Mouse (Mus musculus) gastrocnemius, postnatal 10 days (tissue): ENCODE results near the gene Pttg1ip. TPM values are rescaled to one million over a fixed set of nuclear protein-coding genes. Genes with fewer than 3 reads are reported as not detected.

Experiments used
- DNase-seq: peaks from one replicate; pipeline ENCODE4 v3.0.0; 2021; ENCODE audit warnings: mixed read lengths
- microRNA-seq, 2 experiments: library from miRNA; unstranded; fragments of <30 nt; microRNA quantifications; one replicate each; pipeline ENCODE4 v1.2.0; 2021
- total RNA-seq, 2 experiments: library from RNA; stranded (reverse); gene quantifications; 2 replicates each; pipeline ENCODE4 v1.2.3; 2021

The Pttg1ip gene
- total RNA-seq, 2 experiments from 2014 or later, result 70.2 to 71.3 TPM

GRCm38 (mm10) chr10:77643160-77643559, 61.6 kb downstream of the Pttg1ip start:
- no peak for DNase-seq

DNA sequence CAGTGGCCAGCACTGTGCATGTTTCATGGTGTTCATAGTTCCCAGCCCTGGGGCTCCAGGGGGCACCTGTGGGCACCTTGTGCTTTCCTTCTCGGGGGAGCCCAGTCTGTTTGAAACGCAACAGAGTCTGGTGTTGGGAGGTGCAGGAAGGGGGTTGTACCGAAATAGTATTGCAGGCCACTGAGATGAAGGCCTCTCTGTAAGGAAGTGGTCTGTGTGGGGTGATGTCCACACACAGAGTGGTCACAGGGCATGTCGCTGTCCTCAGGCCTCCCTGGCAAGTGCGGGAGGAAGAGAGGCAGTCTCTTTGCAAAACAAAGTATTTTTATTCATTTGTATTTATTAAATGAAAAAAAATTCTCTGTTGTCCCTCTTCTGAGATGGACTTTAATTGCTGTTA, 64.1 kb downstream of the Pttg1ip start:
- DNase-seq, result no peak

GRCm38 (mm10) chr10:77647461-77647860, 65.9 kb downstream of the Pttg1ip start:
- no peak for DNase-seq

- no peak for DNase-seq
Measured at GRCm38 (mm10) chr10:77647901-77648300, 66.4 kb downstream of the Pttg1ip start.

Small RNA genes lying within 50 kb of the gene (microRNA-seq; reads per million reads assigned to microRNA genes)
- gene Mir1930, result 8.5 to 12.7 reads per million in 2 experiments

Other genes with a start within 250 kb of the Pttg1ip start
- gene Adarb1, start 163.4 kb upstream of the Pttg1ip start, total RNA-seq, result 1 to 10 TPM; 7.5 to 9.2 TPM
- 10 to 100 TPM in 1 of 2 experiments, 1 to 10 TPM in 1; 9.9 to 10.4 TPM for gene Fam207a, start 65.9 kb upstream of the Pttg1ip start, total RNA-seq
- 1 to 10 TPM; 2.1 to 4.5 TPM for gene Itgb2, start 51.5 kb upstream of the Pttg1ip start, total RNA-seq
- 10 to 100 TPM; 64.5 to 65.3 TPM for gene Sumo3, start 24.4 kb downstream of the Pttg1ip start, total RNA-seq
- 10 to 100 TPM in 1 of 2 experiments, 1 to 10 TPM in 1; 10.0 to 11.4 TPM for gene Gm49325, start 24.5 kb downstream of the Pttg1ip start, total RNA-seq
- 10 to 100 TPM; 81.3 to 85.4 TPM for gene Ube2g2, start 40.6 kb downstream of the Pttg1ip start, total RNA-seq
- not detected for gene Tspear, start 104.8 kb downstream of the Pttg1ip start, total RNA-seq
- gene Gm19402, start 109.0 kb downstream of the Pttg1ip start, total RNA-seq, result not detected
- not detected for gene Gm9508, start 115.5 kb downstream of the Pttg1ip start, total RNA-seq
- gene Gm10272, start 124.9 kb downstream of the Pttg1ip start, total RNA-seq, result not detected
- not detected for gene Gm10024, start 129.7 kb downstream of the Pttg1ip start, total RNA-seq
- not detected for gene Gm10142, start 134.1 kb downstream of the Pttg1ip start, total RNA-seq
- not detected for gene Krtap12-1, start 138.9 kb downstream of the Pttg1ip start, total RNA-seq
- not detected for gene Gm10100, start 144.8 kb downstream of the Pttg1ip start, total RNA-seq
- not detected for gene Gm18596, start 160.9 kb downstream of the Pttg1ip start, total RNA-seq
- gene Gm9736, start 169.6 kb downstream of the Pttg1ip start, total RNA-seq, result not detected
- not detected for gene Gm3233, start 178.0 kb downstream of the Pttg1ip start, total RNA-seq
- gene Gm3238, start 189.6 kb downstream of the Pttg1ip start, total RNA-seq, result not detected
- not detected for gene Gm7138, start 195.2 kb downstream of the Pttg1ip start, total RNA-seq
- not detected for gene Gm3250, start 200.8 kb downstream of the Pttg1ip start, total RNA-seq
- not detected for gene Gm7137, start 206.5 kb downstream of the Pttg1ip start, total RNA-seq
- not detected for gene Gm9639, start 213.4 kb downstream of the Pttg1ip start, total RNA-seq
- gene Gm19668, start 217.4 kb downstream of the Pttg1ip start, total RNA-seq, result not detected
- gene Gm9507, start 230.1 kb downstream of the Pttg1ip start, total RNA-seq, result not detected
- not detected for gene Gm2696, start 233.0 kb downstream of the Pttg1ip start, total RNA-seq
- gene Krtap10-4, start 245.4 kb downstream of the Pttg1ip start, total RNA-seq, result not detected